Mouse (Mus musculus): ENCODE measurements at regions not wholly inside any gene's neighbourhood (a gene's known extent, or its start where the extent isn't known, plus 50 kb on each side); places are given as distances from the start of the nearest gene placed in this dataset.
A peak's percentile ranks its signal among the peaks of the same experiment; 100 is the strongest.

- ATAC-seq (ENCODE audit: low FRiP score), result peak; percentile 85
- Histone ChIP-seq H3K9ac (ENCODE audit: low read depth, low read length) (no peak overlapping the region), H3K36me3 (ENCODE audit: control insufficient read depth, insufficient read depth, low read length) (no peaks in the 10 kb centered on the region), H3K4me1 (replicated peaks; ENCODE audit: control insufficient read depth, insufficient read depth, low read length) (no peaks in the 10 kb centered on the region), H3K27me3 (ENCODE audit: control insufficient read depth, insufficient read depth, low read length) (no peaks in the 10 kb centered on the region), H3K27ac (ENCODE audit: low read depth, low read length) (no peak overlapping the region), H3K4me2 (replicated peaks; ENCODE audit: low read depth, low read length) (no peak overlapping the region), H3K4me3 (ENCODE audit: low read depth, low read length) (no peak overlapping the region), H3K9me3 (ENCODE audit: control insufficient read depth, low read length) (no peaks in the 10 kb centered on the region)
- 67% methylated on average over 2 of the region's 2 CpGs for whole genome bisulfite sequencing
- DNase-seq (ENCODE audit: low spot score), result peak; percentile 28
These were observed 52.2 kb downstream of the Aldoart1 start for GRCm38 (mm10) chr4:72800014-72800786.

GRCm38 (mm10) chr4:72799575-72799974 is 52.9 kb downstream of the Aldoart1 start:
- ATAC-seq (ENCODE audit: low FRiP score) (peak; percentile 62; the same call in 1 of the 2 replicates), DNase-seq (ENCODE audit: low spot score) (peak; percentile 1)
- H3K9ac ChIP-seq (ENCODE audit: low read depth, low read length), result no peak overlapping the region
- H3K36me3 ChIP-seq (ENCODE audit: control insufficient read depth, insufficient read depth, low read length), result no peaks in the 10 kb centered on the region
- H3K27ac ChIP-seq (ENCODE audit: low read depth, low read length), result no peak overlapping the region
- no peak overlapping the region for H3K4me3 ChIP-seq (ENCODE audit: low read depth, low read length)
- 69% methylated on average over 4 of the region's 4 CpGs for WGBS
- no peak overlapping the region for H3K4me2 ChIP-seq (replicated peaks; ENCODE audit: low read depth, low read length)
- H3K9me3 ChIP-seq (ENCODE audit: control insufficient read depth, low read length), result no peaks in the 10 kb centered on the region
- no peaks in the 10 kb centered on the region for H3K27me3 ChIP-seq (ENCODE audit: control insufficient read depth, insufficient read depth, low read length)
- no peaks in the 10 kb centered on the region for H3K4me1 ChIP-seq (replicated peaks; ENCODE audit: control insufficient read depth, insufficient read depth, low read length)

DNA sequence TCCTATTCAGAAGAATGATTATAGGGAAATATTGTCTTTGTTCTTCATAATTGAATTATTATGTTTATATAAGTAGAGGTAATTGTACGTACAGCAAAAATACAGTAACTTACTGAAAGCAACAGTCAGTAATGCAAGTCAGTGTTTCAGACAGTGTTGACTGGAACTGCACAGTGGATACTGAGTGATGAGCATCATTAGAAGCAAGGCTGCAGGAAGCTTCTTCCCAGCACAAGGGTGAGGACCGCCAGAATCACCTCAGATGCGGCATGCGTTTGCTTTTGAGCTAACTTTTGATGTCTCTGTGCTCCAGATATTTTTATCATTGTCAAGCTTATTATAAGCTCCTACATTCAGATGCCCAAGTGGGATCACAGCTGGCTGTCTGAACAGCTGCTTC is 63.6 kb downstream of the Aldoart1 start:
- no peaks in the 10 kb centered on the region for H3K36me3 ChIP-seq (ENCODE audit: control insufficient read depth, insufficient read depth, low read length)
- no peaks in the 10 kb centered on the region for H3K4me1 ChIP-seq (replicated peaks; ENCODE audit: control insufficient read depth, insufficient read depth, low read length)
- WGBS, result 94% methylated on average over 4 of the region's 4 CpGs
- H3K4me3 ChIP-seq (ENCODE audit: low read depth, low read length), result no peak overlapping the region
- DNase-seq (ENCODE audit: low spot score) (no peak), ATAC-seq (ENCODE audit: low FRiP score) (no peak)
- H3K9me3 ChIP-seq (ENCODE audit: control insufficient read depth, low read length), result no peaks in the 10 kb centered on the region
- H3K27ac ChIP-seq (ENCODE audit: low read depth, low read length), result no peak overlapping the region
- H3K4me2 ChIP-seq (replicated peaks; ENCODE audit: low read depth, low read length), result no peak overlapping the region
- H3K9ac ChIP-seq (ENCODE audit: low read depth, low read length), result no peak overlapping the region
- H3K27me3 ChIP-seq (ENCODE audit: control insufficient read depth, insufficient read depth, low read length), result no peaks in the 10 kb centered on the region

GRCm38 (mm10) chr4:72766896-72767295 is 85.5 kb downstream of the Aldoart1 start:
- DNase-seq (ENCODE audit: low spot score) (no peak), ATAC-seq (ENCODE audit: low FRiP score) (no peak)
- whole genome bisulfite sequencing, result 84% methylated on average over 5 of the region's 5 CpGs
- H3K9ac ChIP-seq (ENCODE audit: low read depth, low read length), result no peak overlapping the region
- H3K27me3 ChIP-seq (ENCODE audit: control insufficient read depth, insufficient read depth, low read length), result no peaks in the 10 kb centered on the region
- no peaks in the 10 kb centered on the region for H3K36me3 ChIP-seq (ENCODE audit: control insufficient read depth, insufficient read depth, low read length)
- H3K4me3 ChIP-seq (ENCODE audit: low read depth, low read length), result no peak overlapping the region
- H3K4me2 ChIP-seq (replicated peaks; ENCODE audit: low read depth, low read length), result no peak overlapping the region
- no peak overlapping the region for H3K27ac ChIP-seq (ENCODE audit: low read depth, low read length)
- H3K4me1 ChIP-seq (replicated peaks; ENCODE audit: control insufficient read depth, insufficient read depth, low read length), result no peaks in the 10 kb centered on the region
- H3K9me3 ChIP-seq (ENCODE audit: control insufficient read depth, low read length), result no peaks in the 10 kb centered on the region

DNA sequence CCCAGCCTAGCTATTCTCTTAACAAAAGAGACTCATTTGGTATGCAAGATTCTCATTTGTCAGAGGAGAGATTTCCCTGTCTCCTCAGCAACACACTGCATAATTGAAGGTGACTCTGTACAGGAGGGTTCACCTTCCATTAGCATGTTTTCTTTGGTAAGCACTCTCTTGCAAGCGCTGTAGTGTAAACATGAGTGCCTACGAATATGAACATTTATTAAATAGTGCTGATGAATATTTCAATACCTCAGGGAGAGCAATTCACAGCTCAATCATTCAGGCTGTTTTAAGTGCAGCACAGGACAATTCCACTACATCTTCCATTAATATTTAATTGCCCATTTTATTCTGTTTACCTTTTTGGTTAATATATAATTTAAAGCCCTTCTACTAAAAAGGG is 86.0 kb downstream of the Aldoart1 start:
- Histone ChIP-seq H3K27me3 (ENCODE audit: control insufficient read depth, insufficient read depth, low read length) (no peaks in the 10 kb centered on the region), H3K4me3 (ENCODE audit: low read depth, low read length) (no peak overlapping the region), H3K9me3 (ENCODE audit: control insufficient read depth, low read length) (no peaks in the 10 kb centered on the region), H3K4me1 (replicated peaks; ENCODE audit: control insufficient read depth, insufficient read depth, low read length) (no peaks in the 10 kb centered on the region), H3K27ac (ENCODE audit: low read depth, low read length) (no peak overlapping the region), H3K9ac (ENCODE audit: low read depth, low read length) (no peak overlapping the region), H3K4me2 (replicated peaks; ENCODE audit: low read depth, low read length) (no peak overlapping the region), H3K36me3 (ENCODE audit: control insufficient read depth, insufficient read depth, low read length) (no peaks in the 10 kb centered on the region)
- DNase-seq (ENCODE audit: low spot score), result no peak
- WGBS, result 52% methylated on average over 2 of the region's 2 CpGs
- ATAC-seq (ENCODE audit: low FRiP score), result peak; percentile 53; the same call in 1 of the 2 replicates

Measured in hindbrain, embryonic 11.5 days (tissue).